Mouse (Mus musculus): ENCODE data around the gene Klc2. TPM values are rescaled to one million over a fixed set of nuclear protein-coding genes. Genes with fewer than 3 reads are reported as not detected.
"Not testable (repeated sequence)": the region's sequence is repeated elsewhere in the genome, so short reads cannot be mapped to it uniquely, and the experiment has no call there.

The Klc2 gene
- 20.4 and 24.8 TPM in 2 replicates for polyA plus RNA-seq (2014; fragmentation: Nextera tagmentation; extraction: Ambion mirVana)

- Histone ChIP-seq H3K9ac (peak within 1 kb of the TSS; percentile 73), H3K4me1 (ENCODE audit: insufficient read depth) (peaks cover 6% of the 10 kb centered on the region; the same call in 1 of the 2 replicates), H3K4me2 (peak within 1 kb of the TSS; percentile 82), H3K27me3 (ENCODE audit: insufficient read depth, low read length) (no peaks in the 10 kb centered on the region), H3K36me3 (ENCODE audit: insufficient read depth) (0 out of 2 replicates have a peak, but pooled peaks cover 11% of the 10 kb centered on the region), H3K27ac (ENCODE audit: low read depth) (peak within 1 kb of the TSS; percentile 88), H3K4me3 (ENCODE audit: low read depth, low read length) (peak within 1 kb of the TSS; percentile 83), H3K9me3 (ENCODE audit: low read depth, low read length) (no peaks in the 10 kb centered on the region)
- TF ChIP-seq CTCF (IDR thresholded peaks at IDR 0.05; ENCODE audit: low read depth): no peak
- 2% methylated on average over 18 of the region's 18 CpGs for WGBS
- no peak for DNase-seq
- ATAC-seq (ENCODE audit: insufficient read depth): peak; percentile 94
These were observed at the start of gene Klc2 for GRCm38 (mm10) chr19:5118384-5118698. Klc2 (minus strand) TSS chr19:5118560.

- Histone ChIP-seq H3K36me3 (ENCODE audit: insufficient read depth) (no peaks in the 10 kb centered on the region), H3K27ac (ENCODE audit: low read depth) (no peak overlapping the region), H3K4me3 (ENCODE audit: low read depth, low read length) (no peak overlapping the region), H3K9me3 (ENCODE audit: low read depth, low read length) (no peaks in the 10 kb centered on the region), H3K9ac (no peak overlapping the region), H3K4me2 (no peak overlapping the region), H3K4me1 (ENCODE audit: insufficient read depth) (no peaks in the 10 kb centered on the region), H3K27me3 (ENCODE audit: insufficient read depth, low read length) (no peaks in the 10 kb centered on the region)
- TF ChIP-seq CTCF (IDR thresholded peaks at IDR 0.05; ENCODE audit: low read depth): no peak
- ATAC-seq (ENCODE audit: insufficient read depth) (no peak), DNase-seq (no peak)
- 85% methylated on average over 4 of the region's 4 CpGs for WGBS
These were observed 49.1 kb upstream of the Klc2 start for GRCm38 (mm10) chr19:5167477-5167876.

- Histone ChIP-seq H3K9ac (no peak overlapping the region), H3K9me3 (ENCODE audit: low read depth, low read length) (no peaks in the 10 kb centered on the region), H3K4me2 (no peak overlapping the region), H3K36me3 (ENCODE audit: insufficient read depth) (no peaks in the 10 kb centered on the region), H3K27me3 (ENCODE audit: insufficient read depth, low read length) (no peaks in the 10 kb centered on the region), H3K4me1 (ENCODE audit: insufficient read depth) (no peaks in the 10 kb centered on the region), H3K27ac (ENCODE audit: low read depth) (no peak overlapping the region), H3K4me3 (ENCODE audit: low read depth, low read length) (no peak overlapping the region)
- 58% methylated on average over 2 of the region's 2 CpGs for WGBS
- TF ChIP-seq CTCF (IDR thresholded peaks at IDR 0.05; ENCODE audit: low read depth): peak; percentile 43
- ATAC-seq (ENCODE audit: insufficient read depth) (no peak), DNase-seq (peak; percentile 37)
These were observed 46.0 kb upstream of the Klc2 start for GRCm38 (mm10) chr19:5164380-5164779.

- Histone ChIP-seq H3K9ac (no peak overlapping the region), H3K4me3 (ENCODE audit: low read depth, low read length) (no peak overlapping the region), H3K27ac (ENCODE audit: low read depth) (no peak overlapping the region), H3K27me3 (ENCODE audit: insufficient read depth, low read length) (no peaks in the 10 kb centered on the region), H3K4me2 (no peak overlapping the region), H3K9me3 (ENCODE audit: low read depth, low read length) (no peaks in the 10 kb centered on the region), H3K4me1 (ENCODE audit: insufficient read depth) (no peaks in the 10 kb centered on the region), H3K36me3 (ENCODE audit: insufficient read depth) (no peaks in the 10 kb centered on the region)
- TF ChIP-seq CTCF (IDR thresholded peaks at IDR 0.05; ENCODE audit: low read depth): no peak
- no peak for DNase-seq
- ATAC-seq (ENCODE audit: insufficient read depth): no peak
- WGBS: 90% methylated on average over 3 of the region's 3 CpGs
These were observed 43.6 kb upstream of the Klc2 start for GRCm38 (mm10) chr19:5161913-5162312.

GRCm38 (mm10) chr19:5152261-5152660 is 33.9 kb upstream of the Klc2 start:
- DNase-seq (no peak), ATAC-seq (ENCODE audit: insufficient read depth) (no peak)
- TF ChIP-seq CTCF (IDR thresholded peaks at IDR 0.05; ENCODE audit: low read depth): no peak
- Histone ChIP-seq H3K4me2 (no peak overlapping the region), H3K4me3 (ENCODE audit: low read depth, low read length) (no peak overlapping the region), H3K36me3 (ENCODE audit: insufficient read depth) (peaks cover 39% of the 10 kb centered on the region), H3K27ac (ENCODE audit: low read depth) (no peak overlapping the region), H3K9ac (no peak overlapping the region), H3K9me3 (ENCODE audit: low read depth, low read length) (no peaks in the 10 kb centered on the region), H3K27me3 (ENCODE audit: insufficient read depth, low read length) (no peaks in the 10 kb centered on the region), H3K4me1 (ENCODE audit: insufficient read depth) (no peaks in the 10 kb centered on the region)
- WGBS: 94% methylated on average over 6 of the region's 6 CpGs

GRCm38 (mm10) chr19:5151741-5152140 is 33.4 kb upstream of the Klc2 start:
- H3K9me3 ChIP-seq (ENCODE audit: low read depth, low read length): no peaks in the 10 kb centered on the region
- 80% methylated on average over 5 of the region's 5 CpGs for WGBS
- no peak overlapping the region for H3K4me2 ChIP-seq
- no peak overlapping the region for H3K9ac ChIP-seq
- TF ChIP-seq CTCF (IDR thresholded peaks at IDR 0.05; ENCODE audit: low read depth): no peak
- DNase-seq (no peak), ATAC-seq (ENCODE audit: insufficient read depth) (no peak)
- no peaks in the 10 kb centered on the region for H3K27me3 ChIP-seq (ENCODE audit: insufficient read depth, low read length)
- H3K36me3 ChIP-seq (ENCODE audit: insufficient read depth): peaks cover 39% of the 10 kb centered on the region
- H3K4me3 ChIP-seq (ENCODE audit: low read depth, low read length): no peak overlapping the region
- no peaks in the 10 kb centered on the region for H3K4me1 ChIP-seq (ENCODE audit: insufficient read depth)
- no peak overlapping the region for H3K27ac ChIP-seq (ENCODE audit: low read depth)

GRCm38 (mm10) chr19:5151331-5151730 is 33.0 kb upstream of the Klc2 start:
- Histone ChIP-seq H3K4me2 (no peak overlapping the region), H3K36me3 (ENCODE audit: insufficient read depth) (peaks cover 39% of the 10 kb centered on the region), H3K27me3 (ENCODE audit: insufficient read depth, low read length) (no peaks in the 10 kb centered on the region), H3K4me3 (ENCODE audit: low read depth, low read length) (no peak overlapping the region), H3K4me1 (ENCODE audit: insufficient read depth) (no peaks in the 10 kb centered on the region), H3K27ac (ENCODE audit: low read depth) (no peak overlapping the region), H3K9ac (no peak overlapping the region), H3K9me3 (ENCODE audit: low read depth, low read length) (no peaks in the 10 kb centered on the region)
- TF ChIP-seq CTCF (IDR thresholded peaks at IDR 0.05; ENCODE audit: low read depth): peak; percentile 74
- ATAC-seq (ENCODE audit: insufficient read depth) (0 out of 2 replicates have a peak, but pooled peaks have one; percentile 24), DNase-seq (peak; percentile 84)
- WGBS: 41% methylated on average over 3 of the region's 3 CpGs

- ATAC-seq (ENCODE audit: insufficient read depth): no peak
- TF ChIP-seq CTCF (IDR thresholded peaks at IDR 0.05; ENCODE audit: low read depth): no peak
- H3K4me3 ChIP-seq (ENCODE audit: low read depth, low read length): no peak overlapping the region
- DNase-seq: no peak
- no peak overlapping the region for H3K27ac ChIP-seq (ENCODE audit: low read depth)
- H3K4me1 ChIP-seq (ENCODE audit: insufficient read depth): no peaks in the 10 kb centered on the region
- peaks cover 37% of the 10 kb centered on the region for H3K36me3 ChIP-seq (ENCODE audit: insufficient read depth)
- no peaks in the 10 kb centered on the region for H3K27me3 ChIP-seq (ENCODE audit: insufficient read depth, low read length)
- WGBS: 91% methylated on average over 6 of the region's 6 CpGs
- H3K9me3 ChIP-seq (ENCODE audit: low read depth, low read length): no peaks in the 10 kb centered on the region
- H3K9ac ChIP-seq: no peak overlapping the region
- no peak overlapping the region for H3K4me2 ChIP-seq
These were observed 32.0 kb upstream of the Klc2 start for GRCm38 (mm10) chr19:5150358-5150757.

GRCm38 (mm10) chr19:5149041-5149440 is 30.7 kb upstream of the Klc2 start:
- not testable (repeated sequence) for DNase-seq; H3K27ac ChIP-seq (ENCODE audit: low read depth); H3K27me3 ChIP-seq (ENCODE audit: insufficient read depth, low read length); H3K9me3 ChIP-seq (ENCODE audit: low read depth, low read length); ATAC-seq (ENCODE audit: insufficient read depth); H3K4me2 ChIP-seq; H3K4me3 ChIP-seq (ENCODE audit: low read depth, low read length); H3K9ac ChIP-seq; H3K4me1 ChIP-seq (ENCODE audit: insufficient read depth)
- WGBS: 71% methylated on average over 6 of the region's 6 CpGs
- peaks cover 43% of the 10 kb centered on the region for H3K36me3 ChIP-seq (ENCODE audit: insufficient read depth)

Measured in lung, embryonic 14.5 days (tissue).